Mouse (Mus musculus): ENCODE results near the gene Zyx.

Zyx gene

DNA sequence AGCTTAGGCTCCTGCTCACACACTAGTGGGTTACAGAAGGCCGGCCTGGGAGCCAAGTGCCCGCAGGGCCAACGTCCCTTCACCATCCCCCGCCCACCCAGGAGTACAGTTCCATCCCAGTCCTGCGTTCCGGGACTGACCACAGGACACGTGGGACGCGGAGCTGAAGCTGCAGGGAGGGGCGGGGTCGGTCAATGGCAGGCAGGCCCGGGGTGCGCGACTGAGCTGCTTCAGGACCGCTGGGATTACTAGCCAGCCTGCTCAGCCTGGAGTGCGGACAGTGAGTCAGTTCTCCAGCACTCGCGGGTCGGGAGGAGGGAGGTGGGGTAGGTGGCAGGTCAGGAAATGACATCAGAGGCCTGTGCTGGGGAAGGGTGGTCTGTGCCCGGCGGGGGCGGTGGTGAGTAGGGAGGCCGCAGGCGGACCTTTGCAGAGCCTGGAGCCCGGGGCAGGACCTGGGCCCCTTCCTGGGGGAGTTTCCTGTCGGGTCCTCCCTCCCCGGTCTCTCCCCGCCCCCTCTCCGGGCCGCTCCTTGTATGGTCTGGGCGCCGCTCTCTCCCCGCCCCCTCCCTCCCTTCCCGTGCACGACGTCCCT lies at the start of gene Zyx:
Gene Zyx (plus strand): TSS at position 205 of the 595 bp plus-strand sequence.
- peak; percentile 82 for DNase-seq

DNA sequence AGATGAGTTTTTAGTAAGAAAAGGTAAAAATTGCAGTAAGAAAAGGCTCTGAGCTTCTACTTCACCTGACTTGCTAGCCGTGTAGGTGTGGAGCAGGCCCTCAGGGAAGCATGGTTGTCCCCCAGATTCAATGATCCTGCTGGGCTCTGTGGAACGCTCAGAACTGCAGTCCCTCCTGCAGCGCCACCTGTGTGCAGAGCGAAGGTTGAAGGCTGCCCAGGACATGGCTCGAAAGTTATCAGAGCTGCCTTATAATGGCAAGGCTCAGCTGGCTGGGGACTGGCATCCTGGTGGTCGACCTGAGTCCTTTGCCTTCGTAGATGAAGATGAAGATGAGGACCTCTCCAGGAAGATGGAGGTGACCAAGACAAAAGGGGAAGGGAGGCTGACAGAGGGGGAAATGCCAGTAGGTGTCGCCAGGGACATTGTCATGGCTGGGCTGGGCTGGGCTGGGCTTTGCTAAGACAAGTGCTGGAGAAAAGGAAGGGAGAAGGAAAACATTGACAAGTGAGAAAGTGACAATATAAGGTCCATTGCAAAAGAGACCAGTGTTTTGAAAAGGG lies 39.5 kb upstream of the Zyx start:
- DNase-seq, result no peak

- no peak for DNase-seq
Measured at GRCm38 (mm10) chr6:42310427-42311053, 38.9 kb upstream of the Zyx start.

- DNase-seq, result no peak
Measured at GRCm38 (mm10) chr6:42318293-42318692, 31.1 kb upstream of the Zyx start.

DNA sequence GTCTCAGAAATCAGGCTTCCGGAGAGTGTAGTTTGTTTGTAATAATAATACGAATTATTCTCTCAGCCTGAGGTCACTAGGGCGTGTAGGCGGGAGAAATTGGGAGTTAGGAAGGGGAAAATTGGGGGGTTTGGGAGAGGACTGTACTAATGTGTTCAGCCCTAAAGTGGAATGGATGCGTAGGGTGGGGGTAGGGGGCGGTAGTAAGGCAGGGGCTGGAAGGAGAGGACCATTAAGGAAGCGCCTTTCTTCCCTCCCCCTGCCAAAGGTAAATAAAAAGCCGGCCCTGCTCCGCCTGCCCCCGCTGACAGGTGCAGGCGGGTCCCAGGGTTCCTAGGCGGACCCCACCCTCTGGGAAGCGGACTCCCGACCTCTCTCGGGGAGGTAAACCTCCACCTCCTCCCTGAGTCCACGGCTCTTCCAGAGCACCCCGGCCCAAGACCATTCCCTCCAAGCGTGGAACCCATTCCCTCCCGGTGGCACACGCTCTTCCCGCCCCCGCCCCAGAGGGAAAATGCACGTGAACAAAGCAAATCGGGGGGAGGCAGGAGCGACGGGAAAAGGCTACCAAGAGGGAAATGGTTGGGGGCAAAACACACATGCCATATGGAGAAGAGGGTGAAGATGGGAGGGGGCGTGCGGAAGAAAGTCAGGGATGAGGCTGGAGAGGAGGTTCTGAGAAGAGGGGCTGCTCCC lies 25.9 kb upstream of the Zyx start:
- DNase-seq, result no peak

GRCm38 (mm10) chr6:42324067-42324481 lies 25.4 kb upstream of the Zyx start:
- DNase-seq, result peak; percentile 47

- peak; percentile 86 for DNase-seq
Measured at GRCm38 (mm10) chr6:42324482-42325267, 24.8 kb upstream of the Zyx start, which contains the start of gene Fam131b. Fam131b (minus strand) TSS chr6:42324643.

GRCm38 (mm10) chr6:42325268-42325609 lies 24.2 kb upstream of the Zyx start:
- peak; percentile 79 for DNase-seq

DNA sequence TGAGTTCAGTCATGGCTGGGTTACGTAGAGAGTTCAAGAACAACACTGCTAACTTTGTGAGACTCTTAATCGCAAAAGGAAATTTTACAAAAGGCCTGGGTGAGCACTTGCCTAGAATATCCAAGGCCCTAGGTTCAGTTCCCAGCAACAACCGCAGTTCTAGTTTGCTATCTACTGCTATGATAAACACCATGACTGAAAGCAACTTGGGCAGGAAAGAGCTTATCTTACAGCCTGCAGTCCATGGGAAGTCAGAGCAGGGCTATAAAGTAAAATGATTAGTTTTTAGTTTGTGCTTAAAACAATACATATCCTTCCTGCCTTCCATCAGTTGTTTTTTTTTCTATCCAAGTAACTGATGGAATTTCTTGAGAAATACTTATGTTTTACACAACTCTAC lies 22.9 kb upstream of the Zyx start:
- no peak for DNase-seq

- DNase-seq, result no peak
Measured at GRCm38 (mm10) chr6:42328757-42329156, 20.7 kb upstream of the Zyx start.

DNA sequence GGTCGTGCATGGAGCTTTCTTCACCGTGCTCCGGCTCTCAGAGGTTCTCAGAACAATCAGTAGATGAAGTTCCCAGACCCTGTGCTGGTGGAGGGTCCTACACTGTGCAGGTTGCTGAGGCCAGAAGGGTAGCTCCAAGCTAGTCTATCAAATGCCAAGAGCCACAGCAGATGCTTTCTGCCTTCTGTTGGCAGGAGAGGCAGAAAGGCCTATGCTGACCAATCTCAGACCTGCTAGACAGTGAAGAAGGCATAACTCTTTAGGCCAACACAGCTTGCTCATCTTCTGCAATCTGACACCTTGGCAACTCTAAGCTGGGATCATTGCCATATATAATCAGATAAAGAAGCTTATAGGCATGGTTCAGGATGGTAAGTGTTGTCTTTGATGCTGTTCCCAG lies 19.2 kb upstream of the Zyx start:
- DNase-seq, result no peak

DNA sequence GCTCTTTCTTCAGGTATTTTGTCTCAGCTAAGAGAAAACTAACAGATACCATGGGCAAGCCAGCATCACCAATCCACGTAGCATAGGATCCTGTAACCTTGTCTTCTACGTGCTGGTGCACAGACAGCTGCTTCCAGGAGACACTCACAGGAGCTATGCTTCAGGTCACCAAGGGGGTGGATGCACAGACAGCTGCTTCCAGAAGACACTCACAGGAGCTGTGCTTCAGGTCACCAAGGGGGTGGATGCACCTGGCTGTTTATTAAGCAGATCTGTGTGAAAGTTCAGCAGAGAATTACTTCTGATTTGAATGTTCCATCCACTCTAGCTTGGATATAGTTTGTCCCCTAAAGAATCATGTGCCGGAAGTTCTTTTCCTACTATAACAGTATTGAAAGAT lies 18.5 kb upstream of the Zyx start:
- DNase-seq, result no peak

GRCm38 (mm10) chr6:42339189-42339588 lies 10.2 kb upstream of the Zyx start:
- no peak for DNase-seq

DNA sequence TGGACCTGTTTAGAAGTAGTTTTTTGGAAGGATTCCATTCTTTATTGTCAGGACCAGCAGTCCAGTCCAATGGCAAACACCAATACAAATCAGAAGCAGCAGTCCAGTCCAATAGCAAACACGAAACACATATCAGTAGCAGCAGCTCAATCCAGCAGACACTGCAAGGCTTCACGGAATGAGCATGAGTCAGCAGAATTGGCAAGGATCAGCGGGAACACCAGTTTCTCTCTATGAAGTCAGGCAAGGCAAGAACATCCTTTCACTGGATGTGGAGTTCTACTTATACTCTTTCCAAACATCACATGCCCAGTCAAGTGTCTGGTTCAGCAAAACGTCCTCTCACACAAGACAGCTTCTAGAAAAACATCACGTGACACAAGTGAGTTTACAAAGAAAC lies 9.4 kb upstream of the Zyx start:
- no peak for DNase-seq

GRCm38 (mm10) chr6:42342171-42342570 lies 7.3 kb upstream of the Zyx start:
- DNase-seq, result no peak

DNA sequence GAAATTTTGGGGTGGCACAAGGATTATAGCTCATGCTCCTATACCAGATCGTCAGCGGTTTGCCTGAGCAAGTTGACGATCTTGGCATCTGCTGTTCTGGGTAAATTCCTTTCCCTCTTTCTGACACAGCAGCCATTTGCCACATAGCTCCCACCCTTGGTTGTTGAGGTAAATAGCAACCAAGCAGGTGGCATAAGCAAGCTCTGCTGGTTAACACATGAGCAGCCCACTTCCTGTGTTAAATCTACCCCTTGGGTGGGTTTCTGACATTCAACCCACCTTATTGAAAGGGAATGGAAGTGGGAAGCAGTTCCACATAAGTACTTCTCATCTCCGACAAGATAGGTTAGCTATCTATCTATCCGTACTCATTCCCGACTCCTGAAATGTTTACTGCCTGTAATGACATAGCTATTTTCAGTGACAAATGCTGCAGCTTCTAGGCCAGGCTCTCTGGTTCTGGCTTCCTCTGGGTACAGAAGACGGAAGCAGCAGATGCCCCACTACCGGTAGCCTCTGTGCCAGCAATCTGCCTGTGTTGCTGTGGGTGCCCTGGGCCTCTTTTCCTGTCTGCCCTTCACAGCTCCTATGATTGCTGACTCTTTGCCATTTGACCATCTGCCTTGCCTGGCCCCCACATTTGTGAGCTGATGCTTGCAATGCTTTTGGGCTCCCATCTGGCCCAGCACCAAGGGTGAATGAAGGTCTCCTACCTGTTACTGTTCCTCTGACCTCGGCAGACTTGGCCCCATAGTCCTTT lies 5.9 kb upstream of the Zyx start:
- DNase-seq, result no peak

GRCm38 (mm10) chr6:42344255-42344654 lies 5.2 kb upstream of the Zyx start:
- DNase-seq, result no peak

- DNase-seq, result no peak
Measured at GRCm38 (mm10) chr6:42348281-42349005, 987 bp upstream of the Zyx start.

DNA sequence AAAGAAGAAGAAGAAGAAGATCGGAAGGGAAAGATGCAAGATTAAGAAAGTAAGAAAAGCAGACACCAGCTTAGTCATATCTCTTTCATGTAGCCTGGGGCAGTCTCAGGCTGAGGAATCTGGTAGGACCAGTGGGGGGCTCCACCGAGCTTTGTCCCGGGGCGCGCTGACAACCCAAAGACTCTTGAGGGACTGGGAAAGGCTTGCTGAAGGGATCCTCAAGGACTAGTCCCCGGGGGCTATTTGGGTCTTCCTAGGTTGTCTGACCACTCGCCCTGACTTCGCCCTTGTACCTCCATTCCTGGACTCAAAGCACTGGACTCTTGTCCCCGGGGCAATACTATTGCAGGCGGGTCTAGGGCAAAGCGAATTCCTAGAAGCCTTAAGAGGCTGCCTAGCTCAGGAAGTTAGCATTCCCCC lies 414 bp upstream of the Zyx start:
- peak; percentile 61 for DNase-seq

- DNase-seq, result peak; percentile 66
Measured at GRCm38 (mm10) chr6:42350021-42350967, 864 bp downstream of the Zyx start.
